Mouse (Mus musculus): ENCODE data around the gene Agk.

Agk gene

GRCm38 (mm10) chr6:40439731-40440130 lies 114.8 kb downstream of the Agk start:
- Histone ChIP-seq H3K27me3 (ENCODE audit: insufficient read depth, low read length) (peaks cover 60% of the 10 kb centered on the region), H3K4me1 (replicated peaks; ENCODE audit: low read depth, low read length) (peaks cover 12% of the 10 kb centered on the region), H3K4me3 (replicated peaks; ENCODE audit: low read length) (no peak overlapping the region), H3K9me3 (ENCODE audit: low read length) (peaks cover 7% of the 10 kb centered on the region; the same call in 1 of the 2 replicates), H3K36me3 (ENCODE audit: insufficient read depth, low read length) (no peaks in the 10 kb centered on the region)
- TF ChIP-seq CTCF (conservative IDR thresholded peaks at IDR 0.05; ENCODE audit: low read length), result no peak
- TF ChIP-seq POU5F1 (IDR thresholded peaks at IDR 0.05; ENCODE audit: borderline replicate concordance, low read length), result no peak
- no peak for TF ChIP-seq NANOG (IDR thresholded peaks at IDR 0.05; ENCODE audit: borderline replicate concordance, low read length)

GRCm38 (mm10) chr6:40441276-40441675 lies 116.3 kb downstream of the Agk start:
- peaks cover 52% of the 10 kb centered on the region for H3K27me3 ChIP-seq (ENCODE audit: insufficient read depth, low read length)
- H3K36me3 ChIP-seq (ENCODE audit: insufficient read depth, low read length), result no peaks in the 10 kb centered on the region
- H3K4me3 ChIP-seq (replicated peaks; ENCODE audit: low read length), result no peak overlapping the region
- peaks cover 7% of the 10 kb centered on the region for H3K4me1 ChIP-seq (replicated peaks; ENCODE audit: low read depth, low read length)
- no peak for TF ChIP-seq CTCF (conservative IDR thresholded peaks at IDR 0.05; ENCODE audit: low read length)
- H3K9me3 ChIP-seq (ENCODE audit: low read length), result peaks cover 7% of the 10 kb centered on the region; the same call in 1 of the 2 replicates

DNA sequence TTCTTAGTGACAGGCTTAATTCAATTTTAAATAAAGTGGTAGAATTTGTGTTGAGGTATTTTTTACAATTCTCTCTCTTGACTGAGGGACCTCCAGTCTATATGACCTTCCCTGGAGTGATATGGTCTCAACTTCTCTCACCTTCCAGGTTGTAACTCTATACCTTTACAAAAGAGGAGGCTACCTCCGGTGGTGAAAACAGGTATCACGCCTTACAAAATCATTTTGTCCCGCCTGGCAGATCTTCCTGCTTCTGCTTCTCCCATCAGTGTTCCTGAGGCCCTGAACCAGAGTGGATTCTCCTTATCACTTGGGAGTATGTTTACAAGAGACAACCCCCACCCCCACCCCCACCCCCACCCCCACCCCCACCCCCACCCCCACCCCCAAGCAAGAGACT lies 116.8 kb downstream of the Agk start:
- TF ChIP-seq CTCF (conservative IDR thresholded peaks at IDR 0.05; ENCODE audit: low read length), result peak; percentile 14; the same call in 1 of the 2 replicates
- TF ChIP-seq POU5F1 (IDR thresholded peaks at IDR 0.05; ENCODE audit: borderline replicate concordance, low read length), result no peak

GRCm38 (mm10) chr6:40443281-40443928 lies 118.4 kb downstream of the Agk start:
- Histone ChIP-seq H3K36me3 (ENCODE audit: insufficient read depth, low read length) (no peaks in the 10 kb centered on the region), H3K4me1 (replicated peaks; ENCODE audit: low read depth, low read length) (peaks cover 7% of the 10 kb centered on the region), H3K9me3 (ENCODE audit: low read length) (peaks cover 7% of the 10 kb centered on the region; the same call in 1 of the 2 replicates), H3K4me3 (replicated peaks; ENCODE audit: low read length) (no peak overlapping the region), H3K27me3 (ENCODE audit: insufficient read depth, low read length) (peaks cover 34% of the 10 kb centered on the region)
- no peak for TF ChIP-seq CTCF (conservative IDR thresholded peaks at IDR 0.05; ENCODE audit: low read length)
- TF ChIP-seq NANOG (IDR thresholded peaks at IDR 0.05; ENCODE audit: borderline replicate concordance, low read length), result no peak

More for the DNA sequence above, 116.8 kb downstream of the Agk start:
- H3K4me1 ChIP-seq (replicated peaks; ENCODE audit: low read depth, low read length), result peaks cover 7% of the 10 kb centered on the region
- peaks cover 7% of the 10 kb centered on the region; the same call in 1 of the 2 replicates for H3K9me3 ChIP-seq (ENCODE audit: low read length)
- H3K36me3 ChIP-seq (ENCODE audit: insufficient read depth, low read length), result no peaks in the 10 kb centered on the region
- no peak overlapping the region for H3K4me3 ChIP-seq (replicated peaks; ENCODE audit: low read length)
- H3K27me3 ChIP-seq (ENCODE audit: insufficient read depth, low read length), result peaks cover 48% of the 10 kb centered on the region
